Mouse (Mus musculus) G1E (cell line): ENCODE measurements around the gene Dchs1.

Experiments
- CTCF ChIP-seq: IDR thresholded peaks from 2 replicates; pipeline ENCODE4 v1.5.1; 2012; ENCODE audit warnings: low read depth, low read length, inconsistent platforms, mixed read lengths
- GATA1 ChIP-seq: IDR thresholded peaks from 2 replicates; pipeline ENCODE4 v1.6.1; 2012; ENCODE audit warnings: borderline replicate concordance, low read length, inconsistent platforms, mixed read lengths
- GATA2 ChIP-seq: IDR thresholded peaks from 2 replicates; pipeline ENCODE4 v1.6.1; 2012; ENCODE audit warnings: low read depth, low read length, inconsistent platforms, borderline replicate concordance
- POLR2AphosphoS5 ChIP-seq: IDR thresholded peaks from 2 replicates; pipeline ENCODE4 v1.6.1; 2012; ENCODE audit warnings: low read depth, low read length, inconsistent platforms; ENCODE audit not compliant: insufficient replicate concordance
- TAL1 ChIP-seq: conservative IDR thresholded peaks from 2 replicates; pipeline ENCODE4 v1.6.1; 2012; ENCODE audit warnings: low read depth, low read length, inconsistent platforms, mixed read lengths

GRCm38 (mm10) chr7:105813326-105813725 lies 25.9 kb upstream of the Dchs1 start:
- no peak for TF ChIP-seq CTCF
- TF ChIP-seq TAL1, result no peak
- no peak for TF ChIP-seq GATA2
- no peak for TF ChIP-seq GATA1
- TF ChIP-seq POLR2AphosphoS5, result no peak
